13 mouse cellular contexts compared by ENCODE assay signal in the genomic region with DNA sequence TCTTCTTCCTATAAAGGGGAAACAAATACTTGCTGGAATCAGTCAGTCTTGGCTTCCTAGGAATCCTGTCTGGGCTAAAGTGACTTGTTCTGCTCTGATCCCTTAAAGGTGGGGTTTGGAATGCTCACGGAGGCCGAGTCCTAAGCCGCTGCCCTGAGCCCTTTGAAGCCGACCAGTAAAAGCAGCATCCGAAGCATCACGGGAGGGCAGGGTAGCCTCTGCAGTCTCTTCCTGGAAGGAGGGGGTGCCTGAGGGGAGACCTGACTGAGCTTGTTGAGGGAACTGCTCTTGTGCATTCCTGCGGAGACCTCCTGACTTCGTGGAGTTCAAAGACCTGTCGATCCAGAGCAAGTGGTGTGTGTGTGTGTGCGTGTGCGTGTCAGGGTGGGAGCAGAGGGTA.
"Had no signal": no experiment of that assay in that cellular context is flagged by ENCODE, and none has a peak within 500 bp of the region (broad histone marks: within the 10 kb centered on the region; RNA-seq: fewer than 3 reads in every experiment).

No protein-coding gene starts in this region.

- H3K27me3 ChIP-seq: limb, embryonic 12.5 days; neural tube, embryonic 15.5 days had no signal

- H3K9ac ChIP-seq: limb, embryonic 12.5 days; liver, embryonic 14.5 days; neural tube, embryonic 15.5 days had no signal

- DNase-seq: kidney, adult 8-10 months; kidney, postnatal 25 days; lung, adult 18-20 months; lung, postnatal 4 days; spleen, adult 18-20 months; thymus, adult 2 months; thymus, postnatal 25 days had no signal

- H3K4me2 ChIP-seq: limb, embryonic 12.5 days; neural tube, embryonic 15.5 days had no signal

- H3K4me1 ChIP-seq: midbrain, embryonic 10.5 days had no signal

- H3K4me3 ChIP-seq: left cerebral cortex, adult 2 months; limb, embryonic 12.5 days; midbrain, embryonic 10.5 days; myocyte; neural tube, embryonic 15.5 days had no signal

- H3K27ac ChIP-seq: limb, embryonic 12.5 days; liver, embryonic 14.5 days; midbrain, embryonic 10.5 days; neural tube, embryonic 15.5 days had no signal

- H3K9me3 ChIP-seq: limb, embryonic 12.5 days; midbrain, embryonic 10.5 days; neural tube, embryonic 15.5 days had no signal
